Mouse (Mus musculus) kidney, postnatal 4 days (tissue): ENCODE results near the gene Cdkal1.

Source experiments
- DNase-seq, 2 experiments: peaks; one replicate each; pipeline ENCODE4 v3.0.0; 2021; ENCODE audit warnings: mixed read lengths in 2 of 2

Cdkal1 gene

DNA sequence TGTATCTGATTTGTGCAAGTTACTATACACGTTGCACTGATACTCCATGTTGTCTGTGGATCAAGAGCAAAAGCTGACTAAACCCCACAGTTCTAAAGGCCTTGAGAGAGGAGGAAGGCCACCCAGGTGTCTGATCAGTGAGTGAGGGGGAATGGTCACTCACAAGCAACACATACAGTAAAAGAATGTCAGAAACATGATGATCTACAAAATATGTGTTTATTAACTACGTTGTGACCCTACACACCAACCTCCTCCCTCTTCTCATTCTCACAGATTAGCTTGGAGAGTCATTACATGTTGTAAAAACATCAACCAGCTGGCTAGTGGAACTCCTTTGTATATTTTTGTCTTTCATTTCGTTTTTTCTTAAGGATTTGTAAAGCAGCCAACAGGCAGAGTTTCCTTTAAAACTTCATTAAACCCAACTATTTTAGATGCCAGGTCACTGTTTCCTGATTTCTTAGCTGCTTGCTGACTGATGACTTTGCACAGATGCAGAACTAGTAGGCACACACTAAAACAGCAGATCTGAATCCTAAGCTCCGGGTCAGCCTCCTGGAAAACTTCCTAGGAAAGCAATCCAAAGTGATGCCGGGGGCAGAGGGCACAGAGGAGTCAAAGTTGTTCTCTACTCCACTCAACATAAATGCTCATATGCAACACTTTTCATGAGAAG, 157.0 kb downstream of the Cdkal1 start:
- peak; percentile 46 to 49 for DNase-seq

DNA sequence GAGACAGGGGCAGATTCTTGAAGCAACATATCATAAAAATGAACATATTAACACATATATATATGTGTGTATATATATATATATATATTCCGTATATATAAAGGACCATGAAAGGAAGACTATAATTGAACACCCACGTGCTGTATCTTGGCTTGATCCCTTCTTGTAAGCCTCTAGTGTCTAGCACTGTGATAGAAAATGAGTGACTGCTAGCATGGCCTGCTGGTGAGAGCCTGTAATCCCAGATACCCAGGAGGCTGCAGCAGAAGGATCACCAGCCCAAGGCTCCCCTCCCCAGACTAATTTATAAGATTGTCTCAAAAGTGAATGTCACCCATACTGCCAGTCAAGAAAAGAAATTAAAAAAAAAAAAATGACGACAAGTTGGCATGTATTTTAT, 158.2 kb downstream of the Cdkal1 start:
- DNase-seq, result no peak

DNA sequence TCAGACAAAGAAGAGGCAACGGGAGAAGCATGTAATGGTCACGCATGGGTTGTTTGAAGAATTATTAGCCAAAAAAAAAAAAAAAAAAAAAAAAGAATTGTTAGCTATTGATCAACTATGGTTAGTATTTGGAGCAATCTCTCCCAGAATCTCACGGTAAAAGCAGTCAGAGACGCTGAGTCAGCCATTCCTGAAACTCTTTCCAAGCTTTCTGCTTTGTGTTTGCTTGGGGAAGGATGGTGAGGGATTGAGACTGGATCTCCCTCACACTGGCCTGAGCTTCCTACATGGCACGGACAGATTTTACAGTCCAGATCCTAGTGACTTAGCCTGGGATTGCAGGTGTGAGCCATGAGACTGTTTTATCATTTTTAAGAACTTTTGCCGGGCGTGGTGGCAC, 164.7 kb downstream of the Cdkal1 start:
- no peak for DNase-seq

DNA sequence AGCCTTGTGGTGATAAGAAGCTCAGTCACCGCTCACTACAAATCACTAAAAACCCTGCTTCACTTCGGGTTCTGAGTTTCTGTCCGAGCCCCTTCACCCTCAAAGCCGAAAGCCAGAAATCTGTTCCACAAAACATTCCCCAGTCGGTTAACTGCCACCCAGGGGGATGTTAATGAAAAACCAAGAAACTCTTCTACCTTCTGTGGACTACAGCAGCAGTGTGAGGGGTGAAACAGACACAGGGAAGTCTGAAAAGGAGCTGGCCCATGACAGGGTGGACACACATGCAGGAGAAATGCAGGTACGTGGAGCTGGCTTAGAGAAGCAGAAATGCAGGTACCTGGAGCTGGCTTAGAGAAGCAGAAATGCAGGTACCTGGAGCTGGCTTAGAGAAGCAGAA, 166.6 kb downstream of the Cdkal1 start:
- DNase-seq, result peak in 1 of 2 experiments; percentile 33

DNA sequence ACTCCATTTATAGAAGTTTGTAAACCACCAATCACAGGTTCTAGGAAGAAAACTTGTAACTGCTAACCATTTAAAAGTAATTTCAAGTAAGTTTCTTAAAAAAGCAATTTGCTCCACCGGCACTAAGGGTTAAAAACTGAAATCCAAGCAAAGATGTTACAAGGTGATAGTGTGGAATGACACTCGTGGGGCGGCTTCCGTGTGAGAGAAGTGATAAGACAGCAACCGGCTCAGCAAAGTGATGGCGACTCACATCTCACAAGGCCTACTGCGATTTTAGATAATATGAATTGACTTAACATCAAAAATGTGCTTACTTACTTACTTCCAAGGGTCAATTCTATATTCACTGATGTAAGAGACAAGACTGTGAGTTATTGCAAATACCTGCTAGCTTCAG, 167.6 kb downstream of the Cdkal1 start:
- DNase-seq, result no peak

DNA sequence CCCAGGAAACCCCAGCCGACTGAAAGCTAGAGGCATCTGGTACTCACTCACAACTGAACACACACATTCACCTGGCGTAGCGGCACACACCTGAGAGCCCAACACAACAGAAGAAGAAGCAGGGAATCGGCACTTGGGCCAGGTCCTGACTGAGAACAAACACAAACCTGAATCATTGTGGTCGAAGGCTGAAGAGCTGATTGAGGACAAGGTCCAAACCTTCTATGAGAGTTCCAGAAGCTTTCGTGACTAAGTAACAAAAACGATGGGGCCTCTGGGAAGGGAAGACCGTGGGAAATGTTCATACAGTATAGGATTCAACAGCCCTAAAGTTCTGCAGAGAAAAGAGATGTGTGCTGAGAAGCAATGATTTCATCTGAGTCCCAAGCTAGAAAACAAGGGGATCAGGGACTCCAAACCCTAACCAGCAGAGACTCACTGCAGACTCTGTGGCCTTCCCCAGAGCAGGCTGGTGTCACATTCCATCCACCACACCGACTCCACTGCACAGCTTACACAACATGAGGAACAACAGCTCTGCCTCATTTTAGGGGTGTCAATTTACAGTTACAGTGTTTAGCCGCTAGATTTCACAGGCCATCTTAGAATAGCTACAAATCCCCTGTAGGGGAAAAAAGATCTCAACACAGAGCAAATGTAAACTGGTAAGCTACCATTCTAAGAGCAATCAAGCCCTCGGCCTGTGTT, 175.8 kb downstream of the Cdkal1 start:
- DNase-seq, result peak in 1 of 2 experiments; percentile 10

DNA sequence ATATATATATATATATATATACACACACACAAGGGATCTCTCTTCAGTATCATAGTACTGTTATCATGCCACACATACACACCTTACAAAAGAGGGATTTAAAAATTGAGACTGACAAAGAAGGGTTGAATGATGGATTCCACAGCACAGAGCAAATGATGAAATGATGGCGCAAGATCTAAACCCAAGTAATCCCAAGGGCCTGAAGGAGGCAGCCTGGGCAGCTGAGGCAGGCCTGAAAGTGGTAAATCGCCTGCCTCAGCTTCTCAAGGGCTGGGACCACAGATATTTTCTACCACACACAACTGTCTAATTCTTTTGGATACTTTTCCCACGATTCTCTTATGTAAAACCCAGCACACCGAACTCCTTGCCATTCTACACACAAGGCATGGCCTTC, 177.9 kb downstream of the Cdkal1 start:
- no peak for DNase-seq

DNA sequence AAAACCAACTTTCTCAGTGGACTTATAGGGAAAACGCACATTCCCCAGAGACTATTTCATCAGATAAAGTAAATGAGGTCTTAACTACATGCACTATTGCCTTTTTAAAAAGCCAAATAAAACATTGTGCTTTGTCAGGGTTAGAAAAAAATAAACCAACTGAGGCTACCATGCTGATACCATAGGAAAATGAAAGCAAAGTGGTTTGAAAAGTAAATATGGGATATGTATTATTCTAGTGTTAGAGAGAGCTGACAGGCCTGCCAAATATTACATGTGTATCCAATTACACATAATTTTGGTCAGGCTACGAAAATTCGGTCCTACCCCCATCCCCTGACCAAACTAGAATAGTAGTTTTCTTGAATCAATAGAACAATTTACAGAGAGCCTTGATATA, 184.8 kb downstream of the Cdkal1 start:
- no peak for DNase-seq

DNA sequence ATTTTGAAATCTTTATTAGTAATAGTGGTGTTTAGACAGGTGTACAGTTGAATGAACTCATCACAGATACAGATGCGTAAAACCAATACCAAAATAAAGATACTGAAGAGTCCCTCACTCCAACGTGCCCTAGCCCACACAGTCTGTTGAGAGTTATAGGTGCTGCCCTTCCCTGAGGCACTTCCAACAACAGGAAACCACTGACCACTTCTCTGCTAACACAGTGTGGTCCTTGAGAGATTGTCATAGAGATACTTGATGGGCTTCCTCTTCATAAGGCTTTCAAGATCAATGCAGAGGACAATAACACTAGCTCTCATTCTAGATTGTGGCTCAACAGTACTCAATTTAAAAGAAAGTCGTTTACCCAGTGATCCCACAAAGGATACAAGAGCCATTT, 191.6 kb downstream of the Cdkal1 start:
- DNase-seq, result no peak

DNA sequence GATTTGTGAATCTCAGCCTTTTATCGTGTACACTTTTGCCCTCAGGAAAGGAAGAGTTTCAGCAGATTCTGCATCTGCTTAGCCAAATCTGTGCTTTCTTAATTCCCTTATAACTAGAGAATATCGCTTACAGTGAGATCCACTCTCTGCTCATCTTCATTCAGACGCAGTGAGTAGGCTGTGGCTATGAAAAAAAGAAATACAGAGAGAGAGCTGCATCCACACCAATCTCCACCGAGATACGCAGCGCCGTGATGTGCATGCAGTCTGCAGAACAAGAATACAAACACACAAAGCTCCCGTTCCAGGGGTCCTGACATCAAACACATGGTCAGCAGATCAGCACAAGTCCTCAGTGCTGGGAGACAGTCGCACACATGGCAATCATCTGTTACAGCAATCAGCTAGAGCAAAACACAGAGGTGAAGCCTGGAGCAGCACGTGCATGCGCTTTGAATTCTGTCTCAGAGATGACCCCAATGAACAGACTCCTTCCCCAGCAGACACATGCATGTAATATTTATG, 199.6 kb downstream of the Cdkal1 start:
- no peak for DNase-seq

DNA sequence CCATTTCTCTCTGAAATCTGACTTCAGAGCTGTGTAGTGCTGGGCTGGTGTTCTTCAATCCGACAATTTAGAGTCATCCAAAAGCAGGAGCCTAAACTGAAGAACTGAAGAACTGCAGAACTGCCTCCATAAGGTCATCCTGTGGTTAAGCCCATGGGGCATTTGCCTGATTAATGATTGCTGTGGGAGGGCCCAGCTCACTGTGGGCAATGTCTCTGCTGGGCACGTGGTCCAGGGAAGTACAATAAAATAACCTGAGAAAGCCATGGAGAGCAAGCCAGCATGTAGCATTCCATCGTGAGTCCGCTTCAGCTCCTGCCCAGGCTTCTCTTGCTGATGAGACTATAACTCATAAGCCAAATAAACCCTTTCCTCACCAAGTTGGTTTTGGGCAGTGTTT, 202.1 kb downstream of the Cdkal1 start:
- DNase-seq, result peak in 1 of 2 experiments; percentile 23

DNA sequence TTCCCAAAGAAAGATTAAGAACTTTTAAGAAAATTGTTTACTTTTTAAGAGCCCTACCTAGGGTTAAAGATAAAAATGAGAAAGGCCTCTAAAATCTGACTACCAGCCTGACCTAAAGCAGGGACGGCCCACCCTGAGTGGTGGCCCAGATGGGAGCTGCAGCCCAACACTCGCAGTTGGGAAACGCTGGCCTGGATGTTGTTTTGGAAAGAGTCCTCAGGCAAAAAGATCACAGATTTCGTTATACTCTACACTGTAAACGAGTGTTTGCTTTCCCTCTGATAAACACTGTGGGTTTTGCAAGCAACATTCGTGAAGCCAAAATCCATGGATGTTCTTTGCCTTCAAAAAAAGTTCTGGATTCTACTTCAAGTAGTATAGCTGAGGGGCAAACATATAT, 202.7 kb downstream of the Cdkal1 start:
- DNase-seq, result no peak

DNA sequence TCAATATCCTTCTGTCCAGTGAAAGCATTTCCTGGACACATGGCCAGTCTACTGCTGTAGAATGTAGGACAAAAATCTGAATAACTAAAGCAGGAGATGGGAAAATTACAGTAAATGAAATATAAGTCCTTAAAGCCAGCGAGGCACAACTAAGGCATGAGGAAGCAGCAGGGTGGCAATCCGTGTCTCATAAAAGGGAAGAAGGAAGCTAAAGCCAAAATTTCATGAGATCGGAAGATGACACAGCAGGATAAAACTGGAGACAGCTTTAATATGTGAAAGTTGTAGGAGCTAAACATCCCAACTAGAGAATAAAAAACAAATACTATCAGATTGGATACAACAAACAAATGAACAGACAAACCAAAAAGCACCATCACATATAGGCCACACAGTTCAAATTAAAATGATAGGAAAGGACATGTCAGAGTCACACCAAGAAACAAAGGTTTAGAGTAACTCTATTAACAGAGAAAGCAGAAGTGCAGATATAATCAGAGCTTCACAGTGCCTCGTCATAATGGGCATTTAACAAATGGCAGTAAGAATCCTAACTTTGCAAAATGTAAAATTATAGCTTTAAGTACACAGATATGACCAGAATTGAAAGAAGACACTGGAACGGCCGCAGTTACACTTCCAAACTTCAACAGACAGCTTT, 204.8 kb downstream of the Cdkal1 start:
- no peak for DNase-seq

DNA sequence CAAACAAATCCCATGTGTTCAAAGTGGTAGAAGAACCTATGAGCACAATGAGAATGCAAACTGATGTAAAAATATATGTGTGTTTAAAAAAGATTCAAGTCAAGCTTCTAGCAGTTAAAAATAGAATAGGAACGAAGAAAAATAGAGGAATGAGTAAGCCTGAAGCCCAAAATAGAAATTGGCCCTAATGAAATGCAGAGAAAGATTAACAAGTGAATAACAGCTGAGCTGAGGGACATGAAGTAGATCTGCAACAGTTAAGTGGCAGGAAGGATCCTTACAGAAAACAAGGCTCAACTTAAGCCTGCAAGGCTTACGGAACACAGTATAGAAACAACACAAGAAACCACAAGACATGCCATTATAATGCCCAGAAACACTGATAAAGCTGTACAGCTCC, 205.9 kb downstream of the Cdkal1 start:
- DNase-seq, result no peak

DNA sequence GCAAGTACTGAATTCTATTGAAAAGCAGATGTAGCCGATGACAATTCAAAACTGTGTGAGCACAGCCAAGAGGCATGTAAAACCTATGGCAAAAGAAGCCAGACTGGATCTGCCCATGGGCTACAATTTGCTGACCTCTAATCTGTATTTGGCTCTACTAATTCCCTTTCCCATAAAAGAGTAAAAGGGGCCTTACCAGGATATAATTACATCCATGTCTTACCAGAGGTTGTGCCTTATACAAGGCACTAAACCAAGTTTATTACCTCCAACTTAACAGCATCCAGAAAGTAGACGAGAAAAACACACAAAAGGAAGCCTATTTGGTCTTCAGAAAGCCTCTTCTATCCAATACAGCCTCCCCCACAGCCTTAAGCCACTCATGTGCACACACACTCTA, 213.2 kb downstream of the Cdkal1 start:
- no peak for DNase-seq

DNA sequence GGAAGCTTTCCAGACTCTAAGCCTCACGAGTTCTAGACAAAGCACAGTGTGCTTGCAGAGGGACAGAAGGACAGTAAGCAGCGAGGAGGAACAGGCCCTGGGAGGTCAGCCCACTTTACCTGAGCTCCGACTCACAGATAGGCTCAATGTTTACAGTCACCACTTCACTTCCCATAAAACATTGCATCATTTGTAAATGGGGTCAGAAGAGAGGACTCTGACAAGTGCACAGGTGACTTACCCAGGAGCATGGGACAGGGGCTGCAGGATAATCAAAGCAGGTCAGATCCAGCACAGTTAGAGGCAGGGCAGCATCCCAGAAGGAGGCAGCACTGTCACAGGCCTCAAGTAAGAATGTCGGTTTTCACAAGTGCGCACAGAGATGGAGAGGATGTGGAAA, 214.3 kb downstream of the Cdkal1 start:
- DNase-seq, result no peak

DNA sequence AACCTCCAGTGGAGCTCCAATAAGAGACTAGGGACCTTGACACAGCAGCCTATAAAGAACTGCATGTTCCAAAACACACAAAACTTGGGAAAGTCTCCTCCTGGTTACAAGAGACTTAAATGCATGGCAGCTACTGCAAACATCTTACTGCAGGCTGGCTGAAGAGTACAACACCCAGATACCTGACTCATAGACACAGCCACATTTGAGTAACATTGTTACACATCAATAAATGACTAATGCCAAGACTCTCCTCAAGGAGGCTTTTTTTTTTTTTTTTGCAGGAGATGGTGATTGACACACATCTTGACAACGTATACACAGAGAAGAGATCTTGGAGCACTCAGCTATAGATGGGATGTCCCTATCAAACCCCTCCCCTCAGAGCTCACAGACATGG, 215.3 kb downstream of the Cdkal1 start:
- no peak for DNase-seq

DNA sequence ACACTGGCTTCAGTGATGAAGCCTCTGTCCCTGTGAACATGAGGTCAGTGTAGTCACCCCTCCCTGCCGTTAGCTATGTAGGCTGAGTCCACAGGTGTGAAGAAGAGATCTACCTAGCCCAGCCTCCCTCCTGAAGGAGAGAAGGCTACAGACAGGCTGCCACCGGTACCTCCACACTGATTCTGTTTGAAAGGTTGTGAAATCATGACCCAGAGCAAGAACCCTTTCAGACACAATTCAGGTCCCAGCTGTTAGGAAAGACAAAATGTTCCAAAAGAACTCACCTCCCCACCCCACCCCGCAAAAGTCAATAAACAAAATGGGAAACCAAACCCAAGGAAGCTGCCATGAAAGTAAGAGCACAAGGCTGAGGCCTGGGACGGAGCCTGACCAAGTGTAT, 217.2 kb downstream of the Cdkal1 start:
- DNase-seq, result no peak

DNA sequence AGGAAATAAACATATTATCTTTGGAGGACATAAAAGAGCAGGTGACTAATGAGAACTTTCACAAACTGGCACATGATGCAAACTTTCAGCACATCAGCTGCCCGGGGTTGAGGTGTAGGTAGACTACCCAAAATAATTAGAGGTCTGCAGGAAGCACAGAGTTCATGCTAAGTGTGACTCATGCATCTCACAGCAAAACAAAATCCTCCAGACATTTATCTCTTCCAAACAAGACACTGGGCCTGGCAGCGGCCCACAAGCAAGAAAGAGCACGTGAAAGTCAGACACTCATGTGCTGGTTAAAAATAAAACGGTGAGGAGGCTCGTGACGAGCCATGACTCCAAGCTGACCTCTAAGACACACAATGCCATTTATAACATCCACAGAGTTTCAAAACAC, 217.7 kb downstream of the Cdkal1 start:
- DNase-seq, result peak in 1 of 2 experiments; percentile 27

DNA sequence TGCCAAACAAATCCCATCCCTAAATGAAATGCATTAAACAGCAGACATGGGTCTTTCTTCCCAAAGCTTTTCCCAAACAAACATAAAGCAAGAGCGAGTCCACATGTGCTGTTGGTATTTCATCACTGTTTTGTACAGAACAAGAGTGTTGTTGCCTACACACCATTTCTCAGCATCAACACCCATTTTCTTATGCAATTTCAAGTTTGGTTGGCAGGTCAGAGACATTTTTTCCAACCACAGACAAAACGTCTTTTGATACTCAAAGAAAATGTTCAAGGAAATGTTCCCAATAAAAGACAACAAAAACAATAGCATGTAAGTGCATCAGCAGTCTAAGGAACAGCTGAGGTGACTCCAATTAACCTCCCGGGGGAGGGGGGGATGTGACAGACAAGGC, 219.9 kb downstream of the Cdkal1 start:
- DNase-seq, result no peak

DNA sequence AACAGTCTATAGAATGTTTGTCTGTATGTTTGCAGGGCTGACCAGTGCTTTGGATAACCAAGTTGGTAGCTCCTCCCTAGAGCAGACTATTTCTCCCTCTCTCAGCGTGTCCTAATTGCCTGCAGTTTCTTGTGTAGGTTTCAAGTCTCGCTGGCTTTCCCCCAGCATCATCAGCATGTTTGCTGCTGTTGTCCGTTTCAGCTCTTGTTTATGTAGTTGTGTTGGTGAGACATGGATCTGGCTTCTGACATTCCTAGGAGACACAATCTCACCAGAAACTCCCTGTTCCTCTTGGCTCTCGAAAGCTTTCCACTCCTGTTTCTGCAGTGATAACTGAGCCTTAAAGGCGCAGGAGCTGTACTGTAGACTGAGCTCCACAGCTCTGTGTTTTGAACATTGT, 224.1 kb downstream of the Cdkal1 start:
- no peak for DNase-seq

DNA sequence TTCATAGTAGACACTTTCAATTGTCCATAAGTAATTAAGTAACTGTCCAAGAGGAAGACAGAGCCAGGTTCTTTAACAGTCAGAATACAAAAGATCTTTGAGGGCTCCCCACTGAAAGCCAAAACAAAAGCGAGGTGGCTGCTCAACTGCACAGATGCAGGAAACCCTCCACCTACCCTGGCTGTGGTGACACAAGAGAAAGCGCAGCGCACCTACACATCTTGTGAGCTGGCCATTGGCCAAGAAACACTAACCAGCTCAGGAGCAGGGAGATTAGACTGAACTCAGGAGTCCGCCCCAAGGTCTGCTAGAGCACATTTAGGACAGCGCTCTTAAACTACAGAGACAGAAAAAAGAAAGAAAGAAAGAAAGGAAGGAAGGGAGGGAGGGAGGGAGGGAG, 226.9 kb downstream of the Cdkal1 start:
- peak; percentile 51 to 65 for DNase-seq

DNA sequence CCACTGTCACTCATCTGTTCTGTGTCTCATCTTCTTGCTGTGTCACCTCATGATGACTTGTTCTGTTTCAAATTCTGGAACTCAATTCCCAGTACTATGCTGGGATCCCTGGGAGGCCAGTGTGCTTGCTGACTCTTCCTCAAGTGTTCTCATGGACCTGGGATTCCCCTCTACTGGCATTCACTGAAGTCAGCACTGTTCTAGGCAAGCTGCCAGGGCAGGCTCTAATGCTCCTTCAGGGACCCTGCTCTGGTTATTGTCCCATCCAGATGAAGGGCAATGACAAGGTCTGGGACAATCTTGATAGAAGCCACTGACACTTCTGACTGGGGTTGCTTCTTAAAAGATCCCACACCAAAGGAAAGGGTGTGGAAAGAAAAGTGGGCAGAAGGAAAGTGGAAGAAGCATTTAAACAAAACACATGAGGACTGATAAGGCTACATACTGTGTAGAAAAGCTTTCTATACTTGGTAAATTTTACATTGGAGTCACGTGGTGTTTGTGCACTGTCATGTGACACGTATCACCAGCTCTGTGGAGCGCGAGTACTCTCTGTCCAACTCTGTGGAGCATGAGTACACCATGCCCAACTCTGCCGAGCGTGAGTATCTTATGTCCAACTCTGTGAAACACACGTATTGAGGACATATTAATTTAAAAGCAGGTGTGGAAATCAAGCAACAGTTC, 227.9 kb downstream of the Cdkal1 start:
- DNase-seq, result peak; percentile 69 to 77
